Mouse (Mus musculus): Measurements from ENCODE around the gene Mak. TPM values are rescaled to one million over a fixed set of nuclear protein-coding genes. Genes with fewer than 3 reads are reported as not detected.
A peak's percentile ranks its signal among the peaks of the same experiment; 100 is the strongest.

Gene Mak
- polyA plus RNA-seq, 1 experiment from 2014 or later: 0.46 TPM

DNA sequence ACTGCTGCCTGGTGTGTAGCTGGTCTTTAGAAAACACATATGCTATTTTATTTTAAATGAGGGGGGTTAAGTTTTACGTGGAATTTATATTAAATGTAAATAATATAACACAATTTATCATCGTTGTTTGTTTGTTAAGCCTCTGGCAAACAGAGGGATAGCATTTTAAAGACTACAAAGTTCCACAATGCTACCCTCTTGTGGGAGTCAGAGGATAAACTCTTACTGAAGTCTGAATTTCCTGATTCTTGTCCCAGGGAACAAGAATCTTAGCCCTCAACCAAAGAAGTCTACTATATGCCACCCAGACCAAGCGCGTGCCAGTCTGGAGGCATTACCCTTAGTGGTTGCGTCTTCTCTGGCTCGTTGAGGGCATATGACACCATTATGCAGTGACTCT, 32.2 kb downstream of the Mak start:
- H3K27ac ChIP-seq (replicated peaks): no peak overlapping the region
- H3K36me3 ChIP-seq: no peaks in the 10 kb centered on the region
- H3K4me2 ChIP-seq (replicated peaks): no peak overlapping the region
- no peak overlapping the region for H3K9ac ChIP-seq (replicated peaks)
- H3K27me3 ChIP-seq: peaks cover 18% of the 10 kb centered on the region
- 87% methylated on average over 6 of the region's 6 CpGs for WGBS
- H3K4me1 ChIP-seq: peaks cover 5% of the 10 kb centered on the region
- H3K9me3 ChIP-seq: no peaks in the 10 kb centered on the region
- H3K4me3 ChIP-seq: no peak overlapping the region
- ATAC-seq (ENCODE audit: low FRiP score, low read depth): no peak

GRCm38 (mm10) chr13:41045901-41046300, 33.6 kb downstream of the Mak start:
- no peaks in the 10 kb centered on the region for H3K4me1 ChIP-seq
- no peak overlapping the region for H3K4me3 ChIP-seq
- no peak overlapping the region for H3K27ac ChIP-seq (replicated peaks)
- no peaks in the 10 kb centered on the region for H3K9me3 ChIP-seq
- 93% methylated on average over 8 of the region's 8 CpGs for WGBS
- peaks cover 18% of the 10 kb centered on the region for H3K27me3 ChIP-seq
- H3K4me2 ChIP-seq (replicated peaks): no peak overlapping the region
- no peaks in the 10 kb centered on the region for H3K36me3 ChIP-seq
- ATAC-seq (ENCODE audit: low FRiP score, low read depth): no peak
- no peak overlapping the region for H3K9ac ChIP-seq (replicated peaks)

DNA sequence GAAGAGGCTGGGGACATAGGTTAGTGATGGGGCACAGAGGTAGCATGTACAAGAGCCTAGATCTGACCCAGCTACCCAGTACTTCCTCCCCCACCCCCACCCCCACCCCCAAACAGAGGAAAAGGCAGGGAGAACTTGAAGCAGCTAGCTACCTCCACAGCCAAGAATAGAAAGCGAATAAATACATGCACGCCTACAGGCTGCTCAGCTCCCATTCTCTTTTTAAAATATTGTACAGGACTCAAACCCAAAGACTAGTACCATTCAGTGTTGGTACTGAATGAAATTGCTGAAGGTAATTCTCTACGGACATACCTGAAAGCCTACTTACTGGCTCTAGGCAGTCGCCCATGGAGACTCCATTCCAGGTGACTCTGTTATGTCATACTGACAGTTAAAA, 37.0 kb downstream of the Mak start:
- 91% methylated on average over 4 of the region's 4 CpGs for whole genome bisulfite sequencing

DNA sequence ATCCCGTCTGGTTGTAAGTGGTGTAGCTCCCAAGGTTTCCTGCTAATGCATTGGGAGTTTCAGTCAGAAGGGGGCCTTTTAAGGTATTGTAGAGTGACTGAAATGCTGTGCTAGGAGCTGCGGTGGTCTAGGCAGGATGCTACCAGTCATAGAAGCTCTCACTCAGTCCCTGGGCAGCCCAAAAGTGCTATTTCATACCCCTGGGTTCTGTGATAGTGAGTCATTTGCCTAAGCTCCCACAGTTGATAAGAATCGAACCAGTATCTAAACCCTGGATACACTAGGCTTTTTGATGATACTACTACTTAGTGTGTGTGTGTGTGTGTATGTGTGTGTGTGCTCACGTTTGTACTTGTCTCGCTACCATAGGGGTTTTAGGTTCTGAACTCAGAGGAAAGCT, 49.4 kb downstream of the Mak start:
- no peak overlapping the region for H3K27ac ChIP-seq (replicated peaks)
- WGBS: 79% methylated on average over 5 of the region's 5 CpGs
- H3K36me3 ChIP-seq: no peaks in the 10 kb centered on the region
- H3K9me3 ChIP-seq: no peaks in the 10 kb centered on the region
- H3K4me2 ChIP-seq (replicated peaks): no peak overlapping the region
- no peak overlapping the region for H3K9ac ChIP-seq (replicated peaks)
- no peak overlapping the region for H3K4me3 ChIP-seq
- H3K27me3 ChIP-seq: no peaks in the 10 kb centered on the region
- H3K4me1 ChIP-seq: no peaks in the 10 kb centered on the region
- ATAC-seq (ENCODE audit: low FRiP score, low read depth): no peak

More for the DNA sequence above, 37.0 kb downstream of the Mak start:
- ATAC-seq (ENCODE audit: low FRiP score, low read depth): no peak
- Histone ChIP-seq H3K36me3 (no peaks in the 10 kb centered on the region), H3K4me1 (no peaks in the 10 kb centered on the region), H3K27ac (replicated peaks) (no peak overlapping the region), H3K9ac (replicated peaks) (no peak overlapping the region), H3K4me3 (no peak overlapping the region), H3K4me2 (replicated peaks) (no peak overlapping the region), H3K27me3 (peaks cover 5% of the 10 kb centered on the region; the same call in 1 of the 2 replicates), H3K9me3 (no peaks in the 10 kb centered on the region)

- no peak overlapping the region for H3K4me2 ChIP-seq (replicated peaks)
- no peak overlapping the region for H3K9ac ChIP-seq (replicated peaks)
- H3K27me3 ChIP-seq: no peaks in the 10 kb centered on the region
- H3K9me3 ChIP-seq: no peaks in the 10 kb centered on the region
- H3K27ac ChIP-seq (replicated peaks): no peak overlapping the region
- WGBS: 92% methylated on average over 13 of the region's 13 CpGs
- no peak overlapping the region for H3K4me3 ChIP-seq
- ATAC-seq (ENCODE audit: low FRiP score, low read depth): no peak
- peaks cover 23% of the 10 kb centered on the region for H3K36me3 ChIP-seq
- H3K4me1 ChIP-seq: peaks cover 6% of the 10 kb centered on the region
These were observed 57.4 kb downstream of the Mak start for GRCm38 (mm10) chr13:41022099-41022498.

DNA sequence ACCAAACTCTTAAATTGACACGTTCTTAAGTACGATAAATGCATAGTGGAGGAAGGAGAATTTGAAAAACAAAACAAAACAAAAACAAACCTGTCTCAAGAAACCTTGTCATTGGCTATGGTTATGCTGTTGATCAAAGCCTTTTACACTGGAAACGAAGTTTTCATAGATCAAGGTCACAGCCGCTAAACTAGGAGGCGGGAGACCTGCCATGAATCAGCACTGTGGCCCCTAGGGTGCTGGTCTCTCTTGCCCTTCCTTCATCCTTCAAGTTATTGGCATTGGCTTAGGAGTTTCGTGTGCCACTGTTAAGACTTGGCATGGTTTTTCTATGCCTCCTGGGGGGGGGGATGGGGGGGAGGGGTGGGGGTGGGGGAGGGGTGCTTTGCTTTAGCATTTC, 57.9 kb downstream of the Mak start:
- Histone ChIP-seq H3K4me2 (replicated peaks) (no peak overlapping the region), H3K9me3 (no peaks in the 10 kb centered on the region), H3K36me3 (peaks cover 23% of the 10 kb centered on the region), H3K27ac (replicated peaks) (no peak overlapping the region), H3K4me3 (no peak overlapping the region), H3K9ac (replicated peaks) (no peak overlapping the region), H3K4me1 (peaks cover 11% of the 10 kb centered on the region), H3K27me3 (no peaks in the 10 kb centered on the region)
- no peak for ATAC-seq (ENCODE audit: low FRiP score, low read depth)
- 91% methylated on average over 6 of the region's 6 CpGs for WGBS

GRCm38 (mm10) chr13:41020494-41020893, 59.0 kb downstream of the Mak start:
- H3K27me3 ChIP-seq: no peaks in the 10 kb centered on the region
- 68% methylated on average over 7 of the region's 7 CpGs for WGBS
- no peak overlapping the region for H3K4me3 ChIP-seq
- H3K4me1 ChIP-seq: peaks cover 15% of the 10 kb centered on the region
- no peak for ATAC-seq (ENCODE audit: low FRiP score, low read depth)
- H3K4me2 ChIP-seq (replicated peaks): no peak overlapping the region
- peaks cover 23% of the 10 kb centered on the region for H3K36me3 ChIP-seq
- H3K27ac ChIP-seq (replicated peaks): no peak overlapping the region
- no peak overlapping the region for H3K9ac ChIP-seq (replicated peaks)
- H3K9me3 ChIP-seq: no peaks in the 10 kb centered on the region

GRCm38 (mm10) chr13:41018756-41019591, 60.5 kb downstream of the Mak start:
- Histone ChIP-seq H3K27ac (replicated peaks) (no peak overlapping the region), H3K36me3 (peaks cover 23% of the 10 kb centered on the region), H3K4me3 (no peak overlapping the region), H3K27me3 (no peaks in the 10 kb centered on the region), H3K9ac (replicated peaks) (no peak overlapping the region), H3K4me1 (peaks cover 15% of the 10 kb centered on the region), H3K4me2 (replicated peaks) (no peak overlapping the region), H3K9me3 (no peaks in the 10 kb centered on the region)
- 93% methylated on average over 13 of the region's 13 CpGs for WGBS
- ATAC-seq (ENCODE audit: low FRiP score, low read depth): no peak

GRCm38 (mm10) chr13:41018236-41018635, 61.3 kb downstream of the Mak start:
- no peak for ATAC-seq (ENCODE audit: low FRiP score, low read depth)
- H3K9me3 ChIP-seq: no peaks in the 10 kb centered on the region
- no peak overlapping the region for H3K4me2 ChIP-seq (replicated peaks)
- H3K36me3 ChIP-seq: peaks cover 22% of the 10 kb centered on the region
- WGBS: 92% methylated on average over 9 of the region's 9 CpGs
- H3K9ac ChIP-seq (replicated peaks): no peak overlapping the region
- no peak overlapping the region for H3K4me3 ChIP-seq
- H3K4me1 ChIP-seq: peaks cover 15% of the 10 kb centered on the region
- no peaks in the 10 kb centered on the region for H3K27me3 ChIP-seq
- H3K27ac ChIP-seq (replicated peaks): no peak overlapping the region

- H3K9me3 ChIP-seq: no peaks in the 10 kb centered on the region
- no peaks in the 10 kb centered on the region for H3K27me3 ChIP-seq
- no peak overlapping the region for H3K4me2 ChIP-seq (replicated peaks)
- no peak overlapping the region for H3K4me3 ChIP-seq
- no peak overlapping the region for H3K27ac ChIP-seq (replicated peaks)
- peaks cover 26% of the 10 kb centered on the region for H3K36me3 ChIP-seq
- ATAC-seq (ENCODE audit: low FRiP score, low read depth): no peak
- 90% methylated on average over 4 of the region's 4 CpGs for WGBS
- H3K4me1 ChIP-seq: peaks cover 15% of the 10 kb centered on the region
- H3K9ac ChIP-seq (replicated peaks): no peak overlapping the region
These were observed 61.7 kb downstream of the Mak start for GRCm38 (mm10) chr13:41017832-41018231.

GRCm38 (mm10) chr13:41016797-41017405, 62.6 kb downstream of the Mak start:
- peak overlapping the region; percentile 63 for H3K4me3 ChIP-seq
- peak overlapping the region; percentile 78 for H3K4me2 ChIP-seq (replicated peaks)
- peak; percentile 8; the same call in 1 of the 2 replicates for ATAC-seq (ENCODE audit: low FRiP score, low read depth)
- H3K9me3 ChIP-seq: no peaks in the 10 kb centered on the region
- H3K36me3 ChIP-seq: peaks cover 34% of the 10 kb centered on the region
- peaks cover 15% of the 10 kb centered on the region for H3K4me1 ChIP-seq
- H3K9ac ChIP-seq (replicated peaks): peak overlapping the region; percentile 72
- 41% methylated on average over 12 of the region's 12 CpGs for WGBS
- H3K27ac ChIP-seq (replicated peaks): peak overlapping the region; percentile 72; the same call in 1 of the 2 replicates
- H3K27me3 ChIP-seq: no peaks in the 10 kb centered on the region

DNA sequence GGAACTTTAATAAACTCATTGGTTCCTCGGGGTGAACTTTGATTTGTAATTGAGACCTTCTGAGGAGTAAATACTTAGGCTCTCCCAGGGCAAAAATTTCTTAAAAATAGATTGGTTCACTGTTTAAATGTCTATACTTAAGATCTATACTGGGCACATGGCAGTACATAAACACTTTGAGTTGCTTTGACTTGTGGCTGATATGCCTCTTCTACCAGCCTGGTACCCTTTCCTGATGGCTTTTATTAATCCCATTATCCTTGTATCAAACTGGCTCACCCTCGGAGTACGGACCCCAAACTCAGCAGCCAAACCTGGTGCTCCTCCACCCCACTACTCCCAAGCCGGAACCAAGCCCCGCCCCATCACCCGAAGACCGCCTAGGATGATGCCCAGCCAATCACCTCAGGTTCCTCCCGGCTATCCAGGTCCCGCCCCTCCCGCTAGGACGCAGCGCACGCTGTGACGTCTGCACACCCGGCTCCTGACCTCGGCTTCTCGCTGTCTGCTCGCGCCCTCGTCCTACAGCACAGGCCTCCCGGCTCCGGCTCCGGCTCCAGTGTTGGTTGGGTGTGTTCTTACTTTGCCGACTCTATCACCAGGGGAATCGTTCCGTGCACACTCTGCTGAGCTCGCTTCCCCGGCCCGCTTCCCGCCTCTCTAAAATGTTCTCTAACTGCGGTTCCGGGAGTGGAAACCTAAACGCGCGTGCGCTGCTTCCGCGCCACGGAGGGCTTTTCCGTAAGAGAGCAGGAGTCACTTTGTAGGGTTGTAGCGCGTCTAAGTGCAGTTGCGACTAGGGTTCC, 63.5 kb downstream of the Mak start, which contains the start of gene Tmem14c:
Gene Tmem14c (plus strand): TSS at position 464 of the 806 bp plus-strand sequence.
- Histone ChIP-seq H3K4me3 (peak within 1 kb of the TSS; percentile 63), H3K27ac (replicated peaks) (peak within 1 kb of the TSS; percentile 72), H3K4me2 (replicated peaks) (peak within 1 kb of the TSS; percentile 78), H3K27me3 (no peaks in the 10 kb centered on the region), H3K36me3 (peaks cover 39% of the 10 kb centered on the region), H3K9ac (replicated peaks) (peak within 1 kb of the TSS; percentile 72), H3K4me1 (peaks cover 15% of the 10 kb centered on the region), H3K9me3 (no peaks in the 10 kb centered on the region)
- peak; percentile 99 for ATAC-seq (ENCODE audit: low FRiP score, low read depth)
- WGBS: under 1% methylated on average over 43 of the region's 43 CpGs
